20 mouse cellular contexts compared by ENCODE assay signal in the genomic region with DNA sequence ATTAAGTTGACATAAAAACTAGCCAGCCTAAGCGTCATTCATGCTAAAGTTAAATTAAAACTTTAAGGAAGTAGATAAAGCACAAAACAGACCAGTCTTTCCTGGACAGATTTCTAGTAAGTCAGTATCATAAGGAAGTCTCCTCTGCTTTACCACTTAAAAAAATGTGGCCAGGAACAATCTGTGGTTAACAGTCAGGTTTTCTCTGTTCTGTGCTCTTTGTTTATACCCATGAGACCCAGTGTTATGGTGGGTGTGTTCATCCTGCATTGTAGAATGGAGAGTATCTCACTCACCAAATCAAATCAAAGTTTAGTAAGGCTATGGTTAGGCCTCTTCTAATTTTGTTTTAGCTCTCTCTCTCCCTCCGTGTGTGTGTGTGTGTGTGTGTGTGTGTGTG. TPM values are rescaled to one million over a fixed set of nuclear protein-coding genes. Genes with fewer than 3 reads are reported as not detected.
DNase-seq lines count a peak whose midpoint lies in the region; TF ChIP-seq lines count a peak whose summit lies in the region.
"Had no signal": no experiment of that assay in that cellular context is flagged by ENCODE, and none has a peak within 500 bp of the region (broad histone marks: within the 10 kb centered on the region; RNA-seq: fewer than 3 reads in every experiment).

No protein-coding gene starts in this region.

- no peak overlapping the region for H3K4me3 ChIP-seq in CH12.LX (replicated peaks in 1 of 3; ENCODE audit: low read depth in 2 of 3, low read length in 2 of 3, poor library complexity in 1 of 3)
- H3K4me3 ChIP-seq: forebrain, embryonic 13.5 days; hindbrain, embryonic 13.5 days; limb, embryonic 15.5 days; midbrain, embryonic 13.5 days; stomach, embryonic 15.5 days had no signal

- H3K9ac ChIP-seq in CH12.LX (ENCODE audit: insufficient read depth, low read depth), result no peak overlapping the region
- H3K9ac ChIP-seq: forebrain, embryonic 13.5 days; hindbrain, embryonic 13.5 days; limb, embryonic 15.5 days; midbrain, embryonic 13.5 days; stomach, embryonic 15.5 days had no signal

- peaks cover 16% of the 10 kb centered on the region for H3K27me3 ChIP-seq in CH12.LX (replicated peaks)
- no peaks in the 10 kb centered on the region for H3K27me3 ChIP-seq in splenic B cell, adult 2 months (ENCODE audit: control insufficient read depth, insufficient read depth, low read length, poor library complexity, severe bottlenecking)
- H3K27me3 ChIP-seq: forebrain, embryonic 13.5 days; hindbrain, embryonic 13.5 days; limb, embryonic 15.5 days; midbrain, embryonic 13.5 days; stomach, embryonic 15.5 days had no signal

- H3K79me2 ChIP-seq in CH12.LX (replicated peaks; ENCODE audit: control insufficient read depth, extremely low read depth, insufficient read depth, poor library complexity, severe bottlenecking), result peaks cover 3% of the 10 kb centered on the region

- 0 out of 2 replicates have a peak overlapping the region, but pooled peaks have one; percentile 2 for H3K4me2 ChIP-seq in CH12.LX (ENCODE audit: insufficient read depth, low read depth, poor library complexity, severe bottlenecking)
- H3K4me2 ChIP-seq: forebrain, embryonic 13.5 days; hindbrain, embryonic 13.5 days; limb, embryonic 15.5 days; midbrain, embryonic 13.5 days; stomach, embryonic 15.5 days had no signal

- no peak overlapping the region for H3K27ac ChIP-seq in CH12.LX (ENCODE audit: insufficient read depth, low read depth)
- H3K27ac ChIP-seq: forebrain, embryonic 13.5 days; hindbrain, embryonic 13.5 days; limb, embryonic 15.5 days; midbrain, embryonic 13.5 days; stomach, embryonic 15.5 days had no signal

- in situ Hi-C loops in CH12.LX (cut with MboI; ENCODE audit: low pct_ligation_motif_present, low pct_unique_long_range_greater_than_20kb, low sequenced_read_pairs), result no loop called here

- H3K4me1 ChIP-seq in CH12.LX (ENCODE audit: control insufficient read depth in 1 of 2, insufficient read depth in 2 of 2), result peaks cover 15 to 47% of the 10 kb centered on the region in 2 experiments

- TF ChIP-seq EP300 in CH12.LX (IDR thresholded peaks at IDR 0.05; ENCODE audit: low read length), result 0 out of 2 replicates have a peak, but pooled peaks have one; percentile 48

- no peak for TF ChIP-seq CTCF in CH12.LX (conservative IDR thresholded peaks at IDR 0.05 in 1 of 2, IDR thresholded peaks at IDR 0.05 in 1 of 2; ENCODE audit: low read depth in 2 of 2, low read length in 2 of 2)

- no peak for TF ChIP-seq POLR2A in CH12.LX (IDR thresholded peaks at IDR 0.05; ENCODE audit: low read depth, low read length)

- peak; percentile 34 for DNase-seq in lung, postnatal 25 days (ENCODE audit: low spot score)
- DNase-seq in lung, adult 18-20 months, result no peak
- no peak for DNase-seq in CH12.LX (ENCODE audit: extremely low read depth)
- peak; percentile 46 for DNase-seq in induced T-regulatory cell, adult 2 months (ENCODE audit: low read depth)
- DNase-seq in splenic B cell, adult 2 months (ENCODE audit: low read depth, low spot score), result peak; percentile 51
- no peak for DNase-seq in cerebellum, adult 9-10 months
- no peak for DNase-seq in frontal cortex, postnatal 14 days (ENCODE audit: low spot score in 2 of 2)
- DNase-seq: adrenal gland, adult 2 months; cerebellum, adult 8-10 months; embryo, embryonic 11 days; heart, adult 11 months; layer of hippocampus, adult 9-11 months; lung, postnatal 36 days; right cerebral cortex, postnatal 14 days; thymus, postnatal 25 days had no signal

- no peak for TF ChIP-seq RAD21 in CH12.LX (IDR thresholded peaks at IDR 0.05; ENCODE audit: low read depth, low read length)

- dilution Hi-C loops in CH12.LX (cut with MboI; ENCODE audit: extremely low pct_ligation_motif_present, extremely low pct_unique_long_range_greater_than_20kb, low sequenced_read_pairs), result no loop called here

- no peaks in the 10 kb centered on the region for H3K9me3 ChIP-seq in CH12.LX (replicated peaks; ENCODE audit: low read length)
- H3K9me3 ChIP-seq: forebrain, embryonic 13.5 days; hindbrain, embryonic 13.5 days; limb, embryonic 15.5 days; midbrain, embryonic 13.5 days; stomach, embryonic 15.5 days had no signal

- H3K36me3 ChIP-seq in CH12.LX (replicated peaks in 1 of 2; ENCODE audit: control insufficient read depth in 1 of 2, insufficient read depth in 1 of 2, low read length in 1 of 2), result no peaks in the 10 kb centered on the region
- no peaks in the 10 kb centered on the region for H3K36me3 ChIP-seq in splenic B cell, adult 2 months (ENCODE audit: control insufficient read depth, insufficient read depth, low read length, poor library complexity, severe bottlenecking)
- H3K36me3 ChIP-seq: hindbrain, embryonic 13.5 days; limb, embryonic 15.5 days; midbrain, embryonic 13.5 days; stomach, embryonic 15.5 days had no signal

TF ChIP-seq in CH12.LX, 34 proteins besides CTCF, POLR2A, EP300 and RAD21:
- TF ChIP-seq ELF1 (IDR thresholded peaks at IDR 0.05; ENCODE audit: low read depth, low read length) (no peak), BHLHE40 (IDR thresholded peaks at IDR 0.05; ENCODE audit: low read depth, low read length) (peak; percentile 52), TCF12 (IDR thresholded peaks at IDR 0.05; ENCODE audit: low read depth, low read length) (peak; percentile 71; the same call in 1 of the 2 replicates), USF2 (conservative IDR thresholded peaks at IDR 0.05; ENCODE audit: low read depth, low read length) (no peak), NELFE (IDR thresholded peaks at IDR 0.05; ENCODE audit: low read depth, low read length) (no peak), MEF2A (IDR thresholded peaks at IDR 0.05; ENCODE audit: borderline replicate concordance, low read depth, low read length) (0 out of 2 replicates have a peak, but pooled peaks have one; percentile 10), MXI1 (IDR thresholded peaks at IDR 0.05; ENCODE audit: low read depth, low read length) (peak; percentile 68), UBTF (IDR thresholded peaks at IDR 0.05; ENCODE audit: low read depth, low read length) (no peak), CHD1 (IDR thresholded peaks at IDR 0.05; ENCODE audit: low read depth, low read length) (no peak), ZNF384 (IDR thresholded peaks at IDR 0.05; ENCODE audit: low read depth, low read length) (peak; percentile 79), MYC (IDR thresholded peaks at IDR 0.05; ENCODE audit: low read depth, low read length) (0 out of 2 replicates have a peak, but pooled peaks have one; percentile 19), IRF4 (IDR thresholded peaks at IDR 0.05; ENCODE audit: low read depth, low read length) (0 out of 2 replicates have a peak, but pooled peaks have one; percentile 10), HCFC1 (IDR thresholded peaks at IDR 0.05; ENCODE audit: low read depth, low read length) (no peak)

RNA-seq across cellular contexts. Expression of a gene that starts 3.7 kb away (rescaled TPM):
- total RNA-seq in CH12.LX (2012; rRNA removed) (5.7 and 6.4 TPM in 2 replicates), CH12.LX (2014; rRNA removed) (6.8 and 7.3 TPM in 2 replicates)
- 6.6 and 6.9 TPM in 2 replicates for polyA plus RNA-seq in CH12.LX (2012; ENCODE audit: insufficient read length, low read depth)

RNA-seq across cellular contexts. Expression of a gene that starts 4.7 kb away (rescaled TPM):
- 15.9 and 18.3 TPM in 2 replicates for total RNA-seq in CH12.LX (2012; rRNA removed)
- total RNA-seq in CH12.LX (2014; rRNA removed), result 12.1 and 13.6 TPM in 2 replicates
- 15.3 and 17.6 TPM in 2 replicates for polyA plus RNA-seq in CH12.LX (2012; ENCODE audit: insufficient read length, low read depth)

Comparison
In these comparisons a context has a peak if more than half of its experiments do, and no peak if none do; other contexts are left out.
1. DNase-seq: peak in lung, postnatal 25 days (single experiment), induced T-regulatory cell, adult 2 months (single experiment) and splenic B cell, adult 2 months (single experiment); none in lung, adult 18-20 months (0 of 2), CH12.LX (single experiment), cerebellum, adult 9-10 months (single experiment) and frontal cortex, postnatal 14 days (0 of 2).